Mouse (Mus musculus) heart, embryonic 11.5 days (tissue): ENCODE results near the gene Neurl1a. TPM values are rescaled to one million over a fixed set of nuclear protein-coding genes. Genes with fewer than 3 reads are reported as not detected.

Source experiments
- ATAC-seq: fragments of 200-750 bp; cut with Nextera tagmentation; replicated peaks from 2 replicates; pipeline ENCODE4 v1.8.0; 2017; ENCODE audit warnings: moderate library complexity; ENCODE audit not compliant: insufficient number of reproducible peaks, low FRiP score, low TSS enrichment
- H3K27ac ChIP-seq: fragments of 300-500 bp; sonication (generic); 2 replicates; pipeline ENCODE4 v1.5.1; 2014; ENCODE audit warnings: mild to moderate bottlenecking, low read depth, low read length
- H3K27me3 ChIP-seq: fragments of 300-500 bp; sonication (generic); 2 replicates; pipeline ENCODE4 v1.6.1; 2014; ENCODE audit warnings: mild to moderate bottlenecking, low read length, mixed read lengths; ENCODE audit not compliant: control insufficient read depth, insufficient read depth
- H3K36me3 ChIP-seq: fragments of 300-500 bp; sonication (generic); 2 replicates; pipeline ENCODE4 v1.6.1; 2014; ENCODE audit warnings: mild to moderate bottlenecking, low read length, moderate library complexity, mixed read lengths; ENCODE audit not compliant: control insufficient read depth, insufficient read depth
- H3K4me1 ChIP-seq: fragments of 300-500 bp; sonication (generic); 2 replicates; pipeline ENCODE4 v1.6.1; 2014; ENCODE audit warnings: low read length; ENCODE audit not compliant: control insufficient read depth, insufficient read depth
- H3K4me2 ChIP-seq: fragments of 300-500 bp; sonication (generic); 2 replicates; pipeline ENCODE4 v1.6.1; 2014; ENCODE audit warnings: mild to moderate bottlenecking, moderate library complexity
- H3K4me3 ChIP-seq: fragments of 300-500 bp; sonication (generic); 2 replicates; pipeline ENCODE4 v1.5.1; 2014; ENCODE audit warnings: low read depth, low read length
- H3K9ac ChIP-seq: fragments of 300-500 bp; sonication (generic); 2 replicates; pipeline ENCODE4 v1.6.1; 2014; ENCODE audit warnings: mild to moderate bottlenecking, low read depth, low read length, moderate library complexity
- H3K9me3 ChIP-seq: fragments of 300-500 bp; sonication (generic); replicated peaks from 2 replicates; pipeline ENCODE4 v1.6.1; 2016; ENCODE audit warnings: low read length; ENCODE audit not compliant: control insufficient read depth
- WGBS: fragments of 180-500 bp; shearing (Covaris S2); extraction: QIAGEN DNeasy Blood & Tissue Kit; methylation state at CpG from one replicate; pipeline ENCODE4 v1.1.7; 2014; ENCODE audit not compliant: insufficient replicate concordance; 5-methylcytosine and 5-hydroxymethylcytosine counted together
- polyA plus RNA-seq: library from polyadenylated mRNA; unstranded; fragments of >200 nt; fragmentation: Nextera tagmentation; extraction: Ambion mirVana; gene quantifications from 2 replicates; pipeline ENCODE4 v1.2.1, GENCODE M21; 2014

Neurl1a gene
- polyA plus RNA-seq, 1 experiment from 2014 or later: 3.2 TPM

DNA sequence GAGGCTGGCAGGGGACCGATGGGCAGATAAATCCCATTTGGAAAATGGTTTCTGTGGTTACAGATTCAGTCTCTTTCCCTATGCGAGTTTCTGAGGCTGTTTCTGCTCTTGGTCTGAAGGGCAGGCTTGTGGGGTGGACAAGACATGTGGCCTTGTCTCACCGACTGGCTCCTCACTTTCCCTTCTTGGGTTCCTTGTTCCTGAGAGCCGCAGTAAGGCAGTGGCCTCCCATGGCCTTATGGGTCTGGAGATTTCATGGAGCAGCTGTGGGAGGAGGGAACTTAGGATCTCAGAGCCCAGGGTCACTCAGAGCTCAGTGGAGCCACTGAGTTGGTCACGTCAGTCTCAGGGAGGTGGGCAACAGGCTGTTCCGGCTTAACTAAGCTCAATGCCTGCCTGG is 52.8 kb downstream of the Neurl1a start:
- ATAC-seq: no peak
- no peaks in the 10 kb centered on the region for H3K36me3 ChIP-seq

DNA sequence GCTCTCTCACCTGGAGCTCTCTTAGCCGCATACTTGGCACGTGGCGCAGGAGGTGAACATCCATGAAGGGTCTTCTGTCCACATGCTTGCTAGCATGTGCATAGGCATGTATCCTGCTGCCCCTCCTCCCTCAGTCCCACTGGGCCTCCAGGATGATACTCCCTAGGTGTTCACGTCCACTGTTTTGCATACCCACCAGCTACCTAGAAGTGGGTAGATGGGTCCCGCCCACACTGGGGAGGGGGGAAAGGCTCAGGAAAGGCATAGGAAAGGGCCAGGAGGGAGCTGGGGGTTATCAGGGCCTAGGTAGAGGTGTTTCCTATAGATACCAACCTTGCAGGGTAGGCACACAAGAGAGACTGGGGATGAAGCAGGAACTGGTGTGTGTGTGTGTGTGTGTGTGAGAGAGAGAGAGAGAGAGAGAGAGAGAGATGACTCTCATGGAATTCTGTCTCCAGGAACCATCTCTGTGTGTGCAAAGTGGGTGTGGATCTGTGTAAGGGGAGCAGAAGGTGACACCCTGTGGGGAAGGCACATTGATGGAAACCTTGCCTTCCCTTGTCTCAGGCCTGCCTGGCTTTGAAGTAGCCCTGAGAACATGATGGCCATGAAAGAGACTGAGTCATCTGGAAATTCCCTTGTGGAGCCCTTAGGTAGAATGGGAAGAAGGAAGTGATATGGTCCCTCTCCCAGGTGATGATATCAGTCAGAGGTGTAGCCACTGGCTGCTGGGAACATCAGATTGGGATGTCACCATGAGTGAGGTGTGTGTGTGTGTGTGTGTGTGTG is 53.7 kb downstream of the Neurl1a start:
- 81% methylated on average over 5 of the region's 5 CpGs for WGBS
- Histone ChIP-seq H3K27me3 (no peaks in the 10 kb centered on the region), H3K4me2 (no peak overlapping the region), H3K4me1 (peaks cover 12% of the 10 kb centered on the region), H3K9ac (no peak overlapping the region), H3K4me3 (no peak overlapping the region), H3K27ac (no peak overlapping the region), H3K9me3 (no peaks in the 10 kb centered on the region), H3K36me3 (no peaks in the 10 kb centered on the region)
- ATAC-seq: no peak

More for the DNA sequence above, 52.8 kb downstream of the Neurl1a start:
- no peaks in the 10 kb centered on the region for H3K27me3 ChIP-seq
- H3K27ac ChIP-seq: no peak overlapping the region
- 79% methylated on average over 6 of the region's 6 CpGs for WGBS
- no peak overlapping the region for H3K4me3 ChIP-seq
- no peaks in the 10 kb centered on the region for H3K9me3 ChIP-seq
- no peak overlapping the region for H3K4me2 ChIP-seq
- H3K9ac ChIP-seq: no peak overlapping the region
- H3K4me1 ChIP-seq: peaks cover 12% of the 10 kb centered on the region

GRCm38 (mm10) chr19:47233087-47233486 is 54.5 kb downstream of the Neurl1a start:
- Histone ChIP-seq H3K4me1 (peaks cover 12% of the 10 kb centered on the region), H3K9ac (no peak overlapping the region), H3K27me3 (no peaks in the 10 kb centered on the region), H3K4me2 (no peak overlapping the region), H3K36me3 (no peaks in the 10 kb centered on the region), H3K27ac (no peak overlapping the region), H3K9me3 (no peaks in the 10 kb centered on the region), H3K4me3 (no peak overlapping the region)
- ATAC-seq: no peak
- 80% methylated on average over 3 of the region's 3 CpGs for WGBS

- 11% methylated on average over 12 of the region's 12 CpGs for WGBS
- H3K4me1 ChIP-seq: no peaks in the 10 kb centered on the region
- H3K9me3 ChIP-seq: no peaks in the 10 kb centered on the region
- peak; percentile 50 for ATAC-seq
- H3K27me3 ChIP-seq: no peaks in the 10 kb centered on the region
- no peaks in the 10 kb centered on the region for H3K36me3 ChIP-seq
- H3K27ac ChIP-seq: no peak overlapping the region
- H3K9ac ChIP-seq: peak overlapping the region; percentile 50; the same call in 1 of the 2 replicates
- peak overlapping the region; percentile 35 for H3K4me3 ChIP-seq
- peak overlapping the region; percentile 59 for H3K4me2 ChIP-seq
Observed at GRCm38 (mm10) chr19:47240076-47240475, 61.5 kb downstream of the Neurl1a start.

- no peak for ATAC-seq
- H3K27me3 ChIP-seq: no peaks in the 10 kb centered on the region
- peak overlapping the region; percentile 59 for H3K4me2 ChIP-seq
- H3K9me3 ChIP-seq: no peaks in the 10 kb centered on the region
- no peaks in the 10 kb centered on the region for H3K4me1 ChIP-seq
- H3K4me3 ChIP-seq: peak overlapping the region; percentile 35; the same call in 1 of the 2 replicates
- no peak overlapping the region for H3K27ac ChIP-seq
- H3K9ac ChIP-seq: no peak overlapping the region
- no peaks in the 10 kb centered on the region for H3K36me3 ChIP-seq
- WGBS: 50% methylated on average over 7 of the region's 7 CpGs
Observed at GRCm38 (mm10) chr19:47240957-47241356, 62.3 kb downstream of the Neurl1a start.

DNA sequence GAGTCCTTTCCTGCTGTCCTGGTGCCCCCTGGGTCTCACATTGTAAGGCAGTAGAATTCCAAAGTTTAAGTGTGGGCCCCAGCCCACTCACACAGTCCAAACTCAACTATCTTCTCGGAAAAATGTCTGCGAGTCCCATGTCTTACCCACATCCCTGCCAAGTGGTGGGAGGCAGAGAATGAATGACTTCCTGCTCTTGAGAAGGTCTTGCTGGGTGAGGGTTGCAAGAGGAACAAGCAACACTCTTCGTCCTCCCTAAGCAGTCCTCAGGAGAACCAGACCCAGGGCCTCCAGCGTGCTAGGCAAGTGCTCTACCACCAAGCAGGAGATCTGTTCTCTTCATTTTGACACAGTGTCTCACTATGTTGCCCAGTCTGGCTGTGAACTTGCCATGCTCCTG is 63.6 kb downstream of the Neurl1a start:
- ATAC-seq: no peak
- 87% methylated on average over 4 of the region's 4 CpGs for WGBS

GRCm38 (mm10) chr19:47245512-47245911 is 66.9 kb downstream of the Neurl1a start:
- no peaks in the 10 kb centered on the region for H3K9me3 ChIP-seq
- no peak for ATAC-seq
- H3K9ac ChIP-seq: no peak overlapping the region
- H3K36me3 ChIP-seq: no peaks in the 10 kb centered on the region
- H3K4me3 ChIP-seq: no peak overlapping the region
- 79% methylated on average over 8 of the region's 8 CpGs for WGBS
- H3K27me3 ChIP-seq: no peaks in the 10 kb centered on the region
- H3K4me2 ChIP-seq: no peak overlapping the region
- no peak overlapping the region for H3K27ac ChIP-seq
- H3K4me1 ChIP-seq: no peaks in the 10 kb centered on the region

More for the DNA sequence above, 63.6 kb downstream of the Neurl1a start:
- Histone ChIP-seq H3K9me3 (no peaks in the 10 kb centered on the region), H3K4me3 (no peak overlapping the region), H3K27me3 (no peaks in the 10 kb centered on the region), H3K36me3 (no peaks in the 10 kb centered on the region), H3K4me1 (no peaks in the 10 kb centered on the region), H3K9ac (no peak overlapping the region), H3K27ac (no peak overlapping the region), H3K4me2 (no peak overlapping the region)

- no peaks in the 10 kb centered on the region for H3K36me3 ChIP-seq
Observed at GRCm38 (mm10) chr19:47247791-47248190, 69.2 kb downstream of the Neurl1a start.

DNA sequence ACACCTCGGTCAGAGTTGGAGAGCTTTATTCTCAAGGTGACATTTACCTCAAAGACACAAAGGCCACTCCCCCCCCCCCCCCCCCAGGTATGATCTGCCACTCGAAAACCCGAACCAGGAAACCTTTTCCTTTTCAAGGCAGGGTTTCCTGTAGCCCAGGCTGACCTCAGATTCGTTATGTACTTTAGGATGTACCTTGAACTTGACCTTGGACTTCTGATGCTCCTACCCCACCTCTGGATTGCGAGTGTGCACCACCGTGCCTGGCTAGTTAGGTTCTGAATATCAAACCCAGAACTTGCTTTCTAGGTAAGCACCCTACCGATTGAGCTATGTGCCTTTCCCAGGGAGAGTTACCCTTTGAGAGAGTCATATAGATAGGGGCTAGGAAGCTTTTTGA is 69.7 kb downstream of the Neurl1a start:
- H3K4me1 ChIP-seq: no peaks in the 10 kb centered on the region
- no peak overlapping the region for H3K4me3 ChIP-seq
- no peak for ATAC-seq
- no peaks in the 10 kb centered on the region for H3K9me3 ChIP-seq
- H3K27me3 ChIP-seq: peaks cover 22% of the 10 kb centered on the region
- 79% methylated on average over 7 of the region's 7 CpGs for WGBS
- H3K4me2 ChIP-seq: no peak overlapping the region
- H3K9ac ChIP-seq: no peak overlapping the region
- no peaks in the 10 kb centered on the region for H3K36me3 ChIP-seq
- no peak overlapping the region for H3K27ac ChIP-seq

More at GRCm38 (mm10) chr19:47247791-47248190, 69.2 kb downstream of the Neurl1a start:
- Histone ChIP-seq H3K4me1 (no peaks in the 10 kb centered on the region), H3K27ac (no peak overlapping the region), H3K4me3 (no peak overlapping the region), H3K9ac (no peak overlapping the region), H3K27me3 (peaks cover 17% of the 10 kb centered on the region), H3K9me3 (no peaks in the 10 kb centered on the region), H3K4me2 (no peak overlapping the region)
- no peak for ATAC-seq
- WGBS: 50% methylated on average over 11 of the region's 11 CpGs
